Mouse (Mus musculus): ENCODE data around the gene Pstpip1. TPM values are rescaled to one million over a fixed set of nuclear protein-coding genes. Genes with fewer than 3 reads are reported as not detected.

Gene Pstpip1
- polyA plus RNA-seq, 1 experiment from 2014 or later = 0.88 TPM

DNA sequence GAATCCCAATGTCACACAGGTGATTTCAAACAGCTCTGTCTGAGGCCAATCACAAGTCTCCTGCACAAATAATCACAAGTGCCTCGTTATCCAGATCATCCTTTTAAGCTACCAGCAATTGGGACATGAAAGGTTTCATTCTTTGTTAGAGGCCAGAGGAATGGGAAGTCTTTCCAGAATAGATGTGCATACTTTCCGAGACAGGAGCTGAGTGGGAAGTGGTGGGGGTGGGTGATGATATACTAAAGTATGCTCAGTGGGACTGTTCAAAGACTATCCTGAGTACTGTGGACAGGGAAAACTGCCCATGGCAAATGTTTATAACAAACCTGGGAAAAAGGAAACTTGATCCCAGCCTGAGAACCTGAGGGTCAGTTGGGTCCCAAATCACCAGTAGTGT is 69.7 kb downstream of the Pstpip1 start:
- Histone ChIP-seq H3K4me1 (peaks cover 28% of the 10 kb centered on the region), H3K9ac (peak overlapping the region; percentile 96), H3K9me3 (replicated peaks) (no peaks in the 10 kb centered on the region), H3K27ac (no peak overlapping the region), H3K36me3 (no peaks in the 10 kb centered on the region), H3K4me3 (peak overlapping the region; percentile 96), H3K4me2 (replicated peaks) (peak overlapping the region; percentile 54), H3K27me3 (no peaks in the 10 kb centered on the region)
- no peak for ATAC-seq (ENCODE audit: low FRiP score)
- 7% methylated on average over 2 of the region's 2 CpGs for WGBS

GRCm38 (mm10) chr9:56160341-56161141 is 70.8 kb downstream of the Pstpip1 start:
- Histone ChIP-seq H3K4me1 (peaks cover 28% of the 10 kb centered on the region), H3K27me3 (no peaks in the 10 kb centered on the region), H3K27ac (peak overlapping the region; percentile 98), H3K9me3 (replicated peaks) (no peaks in the 10 kb centered on the region), H3K9ac (peak overlapping the region; percentile 96), H3K4me2 (replicated peaks) (peak overlapping the region; percentile 54), H3K4me3 (peak overlapping the region; percentile 96), H3K36me3 (no peaks in the 10 kb centered on the region)
- WGBS = under 1% methylated on average over 73 of the region's 82 CpGs
- peak; percentile 98 for ATAC-seq (ENCODE audit: low FRiP score)

DNA sequence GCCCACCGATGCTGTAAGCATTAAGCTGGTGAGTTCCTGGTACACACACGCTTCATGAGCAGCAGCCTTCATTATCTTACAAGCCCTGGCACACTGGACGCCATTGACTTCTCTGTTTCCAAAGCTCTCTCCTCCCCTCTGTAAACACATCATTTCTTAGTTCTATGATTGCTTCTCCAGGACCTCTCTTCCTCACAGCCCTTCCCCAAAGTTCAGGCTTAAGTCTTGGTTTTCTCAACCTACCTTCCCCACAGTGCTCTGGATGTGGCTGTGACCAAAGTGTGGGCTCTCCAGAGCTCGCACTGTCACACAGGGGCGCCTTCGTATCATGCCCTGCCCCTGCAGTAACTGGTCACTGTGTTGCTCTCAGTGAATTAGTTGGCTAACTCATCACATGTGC is 75.6 kb downstream of the Pstpip1 start, which contains the start of gene Tspan3:
TSS of gene Tspan3 (minus strand) at position 101 of the 400 bp plus-strand sequence.
- Histone ChIP-seq H3K9ac (no peak within 1 kb of the TSS), H3K4me3 (no peak within 1 kb of the TSS), H3K36me3 (no peaks in the 10 kb centered on the region), H3K27me3 (no peaks in the 10 kb centered on the region), H3K9me3 (replicated peaks) (no peaks in the 10 kb centered on the region), H3K4me2 (replicated peaks) (no peak within 1 kb of the TSS), H3K4me1 (peaks cover 20% of the 10 kb centered on the region), H3K27ac (no peak within 1 kb of the TSS)
- no peak for ATAC-seq (ENCODE audit: low FRiP score)
- WGBS = 92% methylated on average over 6 of the region's 6 CpGs

DNA sequence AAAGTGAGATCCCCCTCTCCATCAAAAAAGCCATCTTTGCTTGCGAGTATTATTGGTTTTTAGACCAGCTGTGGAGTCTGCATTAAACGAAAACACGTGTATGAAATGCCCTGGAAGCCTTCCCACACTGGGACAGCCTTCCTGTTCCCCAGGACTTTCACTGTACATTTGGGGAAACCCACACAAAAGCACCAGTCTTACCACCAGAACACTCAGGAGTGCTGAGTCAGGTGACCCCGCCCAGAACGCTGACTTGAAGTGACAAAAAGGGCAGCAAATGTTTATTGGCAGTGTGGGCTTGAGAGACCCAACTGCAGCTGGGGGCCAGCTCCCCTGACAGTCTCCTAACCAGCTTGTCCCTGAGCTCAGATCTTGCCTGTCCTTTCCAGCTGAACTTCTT is 76.4 kb downstream of the Pstpip1 start:
- Histone ChIP-seq H3K4me1 (peaks cover 18% of the 10 kb centered on the region), H3K4me3 (no peak overlapping the region), H3K4me2 (replicated peaks) (no peak overlapping the region), H3K36me3 (no peaks in the 10 kb centered on the region), H3K9me3 (replicated peaks) (no peaks in the 10 kb centered on the region), H3K27me3 (no peaks in the 10 kb centered on the region), H3K27ac (no peak overlapping the region), H3K9ac (no peak overlapping the region)
- 54% methylated on average over 5 of the region's 5 CpGs for WGBS
- no peak for ATAC-seq (ENCODE audit: low FRiP score)

GRCm38 (mm10) chr9:56167690-56168089 is 77.9 kb downstream of the Pstpip1 start:
- Histone ChIP-seq H3K4me3 (no peak overlapping the region), H3K27me3 (no peaks in the 10 kb centered on the region), H3K4me2 (replicated peaks) (peak overlapping the region; percentile 7; the same call in 1 of the 2 replicates), H3K9me3 (replicated peaks) (no peaks in the 10 kb centered on the region), H3K9ac (no peak overlapping the region), H3K4me1 (peaks cover 12% of the 10 kb centered on the region), H3K27ac (no peak overlapping the region), H3K36me3 (no peaks in the 10 kb centered on the region)
- ATAC-seq (ENCODE audit: low FRiP score) = no peak
- 16% methylated on average over 6 of the region's 6 CpGs for WGBS

DNA sequence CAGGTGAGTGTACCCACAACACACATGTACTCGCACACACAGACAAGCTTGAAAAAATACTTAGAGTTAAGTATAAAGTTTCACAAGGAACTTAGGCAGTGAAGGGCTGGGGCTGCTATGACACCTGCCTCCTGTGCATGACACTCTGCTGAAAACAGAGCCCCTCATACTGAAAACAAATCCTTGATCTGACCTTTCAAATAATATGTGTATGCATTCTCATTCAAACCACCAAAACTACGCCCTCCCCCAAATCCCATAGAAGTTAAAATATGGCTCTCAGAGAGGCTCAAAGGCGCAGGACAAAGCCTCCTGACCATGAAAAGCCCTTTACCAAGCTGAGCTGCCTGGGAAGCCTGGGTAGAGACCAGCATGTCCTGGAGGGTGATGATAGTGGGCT is 85.6 kb downstream of the Pstpip1 start:
- no peak overlapping the region for H3K27ac ChIP-seq
- WGBS = 83% methylated on average over 3 of the region's 3 CpGs
- no peak overlapping the region for H3K9ac ChIP-seq
- H3K4me3 ChIP-seq = no peak overlapping the region
- no peaks in the 10 kb centered on the region for H3K9me3 ChIP-seq (replicated peaks)
- H3K4me2 ChIP-seq (replicated peaks) = no peak overlapping the region
- no peaks in the 10 kb centered on the region for H3K27me3 ChIP-seq
- H3K36me3 ChIP-seq = no peaks in the 10 kb centered on the region
- ATAC-seq (ENCODE audit: low FRiP score) = no peak
- peaks cover 6% of the 10 kb centered on the region for H3K4me1 ChIP-seq

- Histone ChIP-seq H3K9me3 (replicated peaks) (no peaks in the 10 kb centered on the region), H3K27ac (no peak overlapping the region)
- 81% methylated on average over 4 of the region's 4 CpGs for WGBS
Measured at GRCm38 (mm10) chr9:56177354-56177753, 87.6 kb downstream of the Pstpip1 start.

More at GRCm38 (mm10) chr9:56177354-56177753, 87.6 kb downstream of the Pstpip1 start:
- Histone ChIP-seq H3K9ac (no peak overlapping the region), H3K4me1 (peaks cover 10% of the 10 kb centered on the region), H3K4me3 (no peak overlapping the region), H3K27me3 (no peaks in the 10 kb centered on the region), H3K36me3 (no peaks in the 10 kb centered on the region), H3K4me2 (replicated peaks) (no peak overlapping the region)
- ATAC-seq (ENCODE audit: low FRiP score) = no peak

Other genes starting within 250 kb of the Pstpip1 start
- gene Scaper, start 151.8 kb upstream of the Pstpip1 start, polyA plus RNA-seq (2016; fragmentation: Nextera tagmentation; extraction: Ambion mirVana) = 23.8 and 28.5 TPM in 2 replicates
- not detected in 2 replicates for gene 4930563M21Rik, start 79.4 kb upstream of the Pstpip1 start, polyA plus RNA-seq (2016; fragmentation: Nextera tagmentation; extraction: Ambion mirVana)
- 345 and 362 TPM in 2 replicates for gene Rcn2, start 48.1 kb upstream of the Pstpip1 start, polyA plus RNA-seq (2016; fragmentation: Nextera tagmentation; extraction: Ambion mirVana)
- gene Tspan3, start 75.5 kb downstream of the Pstpip1 start, polyA plus RNA-seq (2016; fragmentation: Nextera tagmentation; extraction: Ambion mirVana) = 495 and 515 TPM in 2 replicates